Mouse (Mus musculus) erythroblast, embryonic 14.5 days (primary cell): ENCODE measurements around the gene Cep131. TPM values are rescaled to one million over a fixed set of nuclear protein-coding genes. Genes with fewer than 3 reads are reported as not detected.

Source experiments
- H3K27me3 ChIP-seq: 2 replicates; pipeline ENCODE4 v1.6.1; 2012; ENCODE audit warnings: inconsistent platforms; ENCODE audit not compliant: control insufficient read depth
- H3K36me3 ChIP-seq: 2 replicates; pipeline ENCODE4 v1.6.1; 2012; ENCODE audit warnings: mild to moderate bottlenecking, inconsistent platforms; ENCODE audit not compliant: control insufficient read depth
- H3K4me1 ChIP-seq: 2 replicates; pipeline ENCODE4 v1.6.1; 2012; ENCODE audit warnings: inconsistent platforms; ENCODE audit not compliant: control insufficient read depth
- H3K4me3 ChIP-seq: replicated peaks from 2 replicates; pipeline ENCODE3; 2012; ENCODE audit warnings: moderate library complexity, mild to moderate bottlenecking, inconsistent platforms
- H3K9me3 ChIP-seq: 2 replicates; pipeline ENCODE4 v1.6.1; 2012; ENCODE audit warnings: low read length, inconsistent platforms, mixed read lengths; ENCODE audit not compliant: control insufficient read depth
- GATA1 ChIP-seq: IDR thresholded peaks from 2 replicates; pipeline ENCODE4 v1.6.1; 2012; ENCODE audit warnings: low read length, inconsistent platforms, mixed read lengths
- TAL1 ChIP-seq: IDR thresholded peaks from 3 replicates; pipeline ENCODE4 v1.6.1; 2012; ENCODE audit warnings: low read length, inconsistent platforms, mixed read lengths
- polyA plus RNA-seq: library from polyadenylated mRNA; stranded (reverse); fragments of >175 nt; gene quantifications from 2 replicates; pipeline ENCODE4 v1.2.3, GENCODE M21; 2012

Gene Cep131
- polyA plus RNA-seq, 1 experiment: 2.3 TPM

- Histone ChIP-seq H3K27me3 (no peaks in the 10 kb centered on the region), H3K9me3 (peaks cover 5% of the 10 kb centered on the region; the same call in 1 of the 2 replicates), H3K36me3 (peaks cover 99% of the 10 kb centered on the region), H3K4me1 (peaks cover 8% of the 10 kb centered on the region), H3K4me3 (no peak overlapping the region)
- no peak for TF ChIP-seq GATA1
- TF ChIP-seq TAL1: no peak
Observed at GRCm38 (mm10) chr11:120119108-120119507, 32.5 kb upstream of the Cep131 start.

GRCm38 (mm10) chr11:120117626-120118025 lies 31.0 kb upstream of the Cep131 start:
- H3K27me3 ChIP-seq: no peaks in the 10 kb centered on the region
- H3K4me1 ChIP-seq: peaks cover 8% of the 10 kb centered on the region
- TF ChIP-seq GATA1: no peak
- no peak for TF ChIP-seq TAL1
- peaks cover 5% of the 10 kb centered on the region; the same call in 1 of the 2 replicates for H3K9me3 ChIP-seq
- H3K4me3 ChIP-seq: no peak overlapping the region
- H3K36me3 ChIP-seq: peaks cover 99% of the 10 kb centered on the region

- Histone ChIP-seq H3K36me3 (peaks cover 91% of the 10 kb centered on the region), H3K4me1 (peaks cover 4% of the 10 kb centered on the region), H3K27me3 (no peaks in the 10 kb centered on the region), H3K9me3 (peaks cover 5% of the 10 kb centered on the region; the same call in 1 of the 2 replicates), H3K4me3 (no peak overlapping the region)
- TF ChIP-seq GATA1 (no peak), TAL1 (no peak; the same call in 2 of the 3 replicates)
Observed at GRCm38 (mm10) chr11:120114488-120115215, 28.0 kb upstream of the Cep131 start.

GRCm38 (mm10) chr11:120112136-120112535 lies 25.5 kb upstream of the Cep131 start:
- TF ChIP-seq TAL1 (no peak), GATA1 (no peak)
- H3K36me3 ChIP-seq: peaks cover 91% of the 10 kb centered on the region

GRCm38 (mm10) chr11:120111033-120111432 lies 24.4 kb upstream of the Cep131 start:
- Histone ChIP-seq H3K4me3 (no peak overlapping the region), H3K9me3 (peaks cover 5% of the 10 kb centered on the region; the same call in 1 of the 2 replicates), H3K4me1 (no peaks in the 10 kb centered on the region; the same call in 1 of the 2 replicates), H3K36me3 (peaks cover 91% of the 10 kb centered on the region), H3K27me3 (no peaks in the 10 kb centered on the region)
- TF ChIP-seq TAL1: no peak
- no peak for TF ChIP-seq GATA1

More at GRCm38 (mm10) chr11:120112136-120112535, 25.5 kb upstream of the Cep131 start:
- peaks cover 5% of the 10 kb centered on the region; the same call in 1 of the 2 replicates for H3K9me3 ChIP-seq
- no peaks in the 10 kb centered on the region for H3K27me3 ChIP-seq
- no peaks in the 10 kb centered on the region; the same call in 1 of the 2 replicates for H3K4me1 ChIP-seq
- H3K4me3 ChIP-seq: no peak overlapping the region

GRCm38 (mm10) chr11:120110554-120110953 lies 23.9 kb upstream of the Cep131 start:
- TF ChIP-seq TAL1 (no peak), GATA1 (no peak)
- H3K4me3 ChIP-seq: no peak overlapping the region

GRCm38 (mm10) chr11:120109558-120110210 lies 23.1 kb upstream of the Cep131 start:
- Histone ChIP-seq H3K4me3 (no peak overlapping the region), H3K27me3 (no peaks in the 10 kb centered on the region), H3K4me1 (no peaks in the 10 kb centered on the region; the same call in 1 of the 2 replicates), H3K36me3 (peaks cover 91% of the 10 kb centered on the region), H3K9me3 (peaks cover 5% of the 10 kb centered on the region; the same call in 1 of the 2 replicates)
- TF ChIP-seq GATA1 (no peak), TAL1 (no peak)

More at GRCm38 (mm10) chr11:120110554-120110953, 23.9 kb upstream of the Cep131 start:
- Histone ChIP-seq H3K9me3 (peaks cover 5% of the 10 kb centered on the region; the same call in 1 of the 2 replicates), H3K27me3 (no peaks in the 10 kb centered on the region), H3K4me1 (no peaks in the 10 kb centered on the region; the same call in 1 of the 2 replicates), H3K36me3 (peaks cover 91% of the 10 kb centered on the region)

- H3K27me3 ChIP-seq: no peaks in the 10 kb centered on the region
- no peaks in the 10 kb centered on the region for H3K9me3 ChIP-seq
- peaks cover 81% of the 10 kb centered on the region for H3K36me3 ChIP-seq
- H3K4me3 ChIP-seq: no peak overlapping the region
- peaks cover 7% of the 10 kb centered on the region for H3K4me1 ChIP-seq
- no peak for TF ChIP-seq TAL1
- no peak for TF ChIP-seq GATA1
Observed at GRCm38 (mm10) chr11:120107796-120108195, 21.2 kb upstream of the Cep131 start.

GRCm38 (mm10) chr11:120107026-120107425 lies 20.4 kb upstream of the Cep131 start:
- TF ChIP-seq TAL1: no peak
- no peak for TF ChIP-seq GATA1
- peaks cover 78% of the 10 kb centered on the region for H3K36me3 ChIP-seq
- H3K9me3 ChIP-seq: no peaks in the 10 kb centered on the region
- no peak overlapping the region for H3K4me3 ChIP-seq
- H3K27me3 ChIP-seq: no peaks in the 10 kb centered on the region
- H3K4me1 ChIP-seq: peaks cover 7% of the 10 kb centered on the region
